Mouse (Mus musculus) forelimb bud, embryonic 11.5 days (tissue): ENCODE results near the gene Atad2b.
"Not testable (repeated sequence)": the region's sequence is repeated elsewhere in the genome, so short reads cannot be mapped to it uniquely, and the experiment has no call there.

ENCODE experiments used
- DNase-seq: peaks from one replicate; pipeline ENCODE4 v3.0.0-alpha.2; 2012; ENCODE audit warnings: low read depth, low spot score

Gene Atad2b

GRCm38 (mm10) chr12:4916994-4917804 lies at the start of gene Atad2b:
Atad2b (plus strand) TSS chr12:4917353.
- peak; percentile 97 for DNase-seq

DNA sequence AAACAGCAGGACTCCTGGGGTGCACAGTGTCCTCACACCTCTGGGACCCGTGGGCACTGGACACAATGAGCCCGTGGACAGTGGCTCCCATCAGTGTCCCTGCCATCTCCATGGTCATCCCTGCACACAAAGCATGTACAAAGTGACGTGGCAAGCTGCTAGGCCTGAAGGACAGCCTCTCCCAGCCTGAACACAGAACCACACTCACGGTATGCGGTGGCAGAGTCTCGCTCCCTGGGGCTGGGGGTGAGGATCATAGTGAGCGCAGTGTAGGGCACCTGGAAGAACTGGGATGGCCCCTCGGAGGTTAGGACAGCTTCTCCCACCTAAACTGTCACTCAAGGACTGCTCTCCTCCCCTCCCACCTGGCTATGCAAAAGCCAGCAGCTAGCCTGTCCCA lies 48.2 kb upstream of the Atad2b start:
- no peak for DNase-seq

GRCm38 (mm10) chr12:4871260-4871659 lies 45.9 kb upstream of the Atad2b start:
- no peak for DNase-seq

DNA sequence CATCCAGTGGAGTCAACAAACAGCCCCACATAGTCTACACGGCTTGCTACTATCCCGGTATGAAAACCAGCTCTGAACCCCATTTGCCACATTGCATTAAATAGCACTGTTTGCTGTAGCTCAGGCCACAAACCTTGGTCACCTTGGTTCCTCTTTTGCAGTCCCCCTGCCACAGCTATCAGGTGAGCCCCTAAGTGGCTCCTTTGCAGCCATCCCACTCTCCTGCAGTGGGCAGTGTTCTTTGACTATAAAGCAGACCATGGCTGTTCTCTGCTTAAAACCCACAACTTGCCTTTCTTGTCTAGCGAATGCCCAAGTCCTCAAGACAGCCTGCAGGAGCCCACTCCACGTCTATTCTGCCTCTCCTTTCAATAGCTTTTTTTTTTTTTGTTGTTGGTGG lies 44.9 kb upstream of the Atad2b start:
- no peak for DNase-seq

GRCm38 (mm10) chr12:4872983-4873477 lies 44.1 kb upstream of the Atad2b start:
- DNase-seq, result no peak

DNA sequence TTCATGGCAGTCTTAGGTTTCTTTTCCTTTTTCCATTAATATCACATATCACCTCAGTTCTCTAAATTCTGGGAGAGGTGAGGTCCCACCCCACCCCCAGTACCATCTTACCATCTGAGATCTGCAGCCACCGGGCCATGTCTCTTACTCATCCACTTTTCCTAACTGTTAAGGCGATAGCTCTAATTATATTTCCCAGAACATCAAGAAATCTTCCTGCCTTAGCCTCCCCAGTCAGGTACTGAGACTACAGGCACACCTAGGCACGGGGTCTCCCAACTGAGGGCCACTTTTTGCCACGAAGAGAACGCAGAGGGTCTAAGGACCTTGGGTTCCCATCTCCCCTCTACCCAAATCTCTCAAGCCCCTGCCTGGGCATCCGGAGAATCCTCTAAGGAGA lies 43.6 kb upstream of the Atad2b start:
- no peak for DNase-seq

DNA sequence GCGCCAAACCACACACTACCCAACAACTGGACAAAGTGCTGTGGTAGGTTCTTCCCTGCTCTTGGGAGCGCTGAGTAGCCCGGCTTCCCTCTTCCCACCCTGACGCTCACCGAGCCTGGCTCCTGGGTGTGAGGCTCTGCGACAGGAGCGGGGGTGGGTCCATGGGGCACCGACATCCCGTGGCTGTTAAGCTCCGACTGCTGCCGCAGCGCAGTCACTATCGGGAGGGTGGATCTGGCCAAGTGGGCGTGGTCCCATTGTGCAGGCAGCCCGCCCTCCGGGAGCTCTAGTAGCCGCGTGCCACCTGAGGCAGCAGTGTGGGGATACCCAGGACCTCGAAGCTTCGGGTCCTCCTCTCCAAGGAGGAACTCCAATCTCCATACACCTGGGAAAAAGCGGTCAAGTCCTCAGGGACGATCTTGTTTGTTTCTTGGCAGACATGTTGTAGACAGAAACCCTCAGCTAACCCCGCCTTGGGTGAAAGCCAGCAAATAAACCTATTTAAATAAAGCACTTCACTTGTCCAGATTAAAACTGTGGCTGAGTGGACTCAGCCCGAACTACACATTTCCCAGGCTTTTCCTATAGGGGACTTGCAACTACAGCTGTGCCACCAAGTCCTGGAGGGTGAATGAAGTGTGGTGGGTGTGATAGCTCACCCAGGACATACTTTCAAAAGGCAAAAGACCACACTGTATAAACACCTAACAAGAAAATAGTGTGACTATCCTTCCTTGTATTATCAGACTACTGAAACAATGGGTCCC lies 42.8 kb upstream of the Atad2b start, which contains the start of gene Mfsd2b:
Gene Mfsd2b (minus strand): TSS at position 199 of the 767 bp plus-strand sequence.
- peak; percentile 60 for DNase-seq

DNA sequence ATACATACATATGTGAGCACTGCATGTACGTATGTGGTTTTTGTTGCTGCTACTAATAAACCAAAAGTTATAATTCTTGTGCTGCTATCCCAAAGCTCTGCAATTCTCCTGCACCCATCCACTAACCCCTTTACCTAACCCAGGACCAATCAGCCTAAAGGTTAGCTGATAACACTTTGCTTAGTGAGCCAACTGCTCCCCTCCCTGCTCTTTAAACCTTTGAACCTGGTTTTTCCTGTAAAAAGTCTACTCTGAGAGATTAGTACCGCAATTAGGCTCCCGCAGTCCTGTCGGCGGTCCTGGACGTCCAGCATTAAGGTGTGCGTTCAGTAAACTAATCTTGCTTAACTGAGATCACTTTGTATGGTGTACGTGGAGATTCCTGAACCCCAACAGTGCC lies 41.5 kb upstream of the Atad2b start:
- no peak for DNase-seq

DNA sequence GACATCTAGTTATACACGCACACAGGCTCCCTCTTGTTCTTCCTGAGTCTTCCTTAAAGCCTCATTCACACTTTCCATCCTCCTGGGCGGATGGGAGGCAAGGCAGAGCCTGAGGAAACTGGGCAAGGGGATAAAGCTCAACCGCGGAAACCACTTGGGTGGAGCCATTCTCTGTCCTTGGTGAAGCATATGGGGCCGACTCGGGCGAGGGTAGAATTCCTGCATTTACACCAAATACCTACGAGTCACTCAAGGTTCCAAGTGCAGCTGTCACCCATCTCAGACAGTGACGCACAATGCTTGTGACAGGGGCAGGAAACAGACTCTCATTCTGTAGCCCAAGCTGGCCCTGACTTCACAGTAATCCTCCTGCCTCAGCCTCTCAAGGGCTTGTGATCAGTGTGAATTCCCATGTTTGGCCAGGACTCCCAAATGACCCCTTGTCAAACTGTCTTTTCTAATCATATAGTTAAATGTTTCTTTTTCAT lies 38.8 kb upstream of the Atad2b start:
- no peak for DNase-seq

- DNase-seq, result no peak
Observed at GRCm38 (mm10) chr12:4879048-4879447, 38.1 kb upstream of the Atad2b start.

DNA sequence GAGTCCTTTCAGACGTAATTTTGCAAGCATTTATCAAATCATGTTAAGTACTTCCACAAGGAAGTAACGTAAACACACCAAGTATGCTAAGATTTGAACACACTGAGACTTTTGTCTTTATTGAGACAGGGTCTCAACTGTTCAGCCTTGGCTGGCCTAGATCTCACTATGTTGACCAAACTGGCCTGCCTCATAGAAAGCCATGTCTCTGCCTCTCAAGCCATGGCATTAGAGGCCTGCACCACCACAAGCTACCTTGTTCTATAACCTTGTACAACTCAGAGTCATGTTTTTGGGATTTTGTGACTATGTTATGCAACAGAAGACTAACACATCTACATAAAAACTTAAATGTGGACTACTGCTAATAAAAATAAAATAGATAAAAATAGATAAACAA lies 35.1 kb upstream of the Atad2b start:
- DNase-seq, result no peak

GRCm38 (mm10) chr12:4885062-4885461 lies 32.1 kb upstream of the Atad2b start:
- no peak for DNase-seq

- DNase-seq, result not testable (repeated sequence)
Observed at GRCm38 (mm10) chr12:4886581-4886980, 30.6 kb upstream of the Atad2b start.

DNA sequence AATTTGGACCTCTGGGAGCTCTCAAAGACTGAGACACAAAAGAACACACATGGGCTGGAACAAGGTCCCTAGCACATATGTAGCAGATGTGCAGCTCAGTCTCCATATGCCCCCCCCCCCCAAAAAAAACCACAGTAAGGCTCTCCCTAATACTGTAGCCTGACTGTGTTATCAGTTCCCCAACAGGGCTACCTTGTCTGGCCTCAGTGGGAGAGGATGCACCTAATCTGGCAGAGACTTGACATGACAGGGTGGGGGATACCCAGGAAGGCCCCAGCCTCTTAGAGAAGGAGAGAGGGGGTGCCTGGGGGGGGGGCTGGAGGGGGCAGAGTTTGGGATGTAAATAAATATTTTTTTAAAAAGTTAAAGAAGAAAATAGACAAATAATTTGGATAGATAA lies 28.4 kb upstream of the Atad2b start:
- no peak for DNase-seq

DNA sequence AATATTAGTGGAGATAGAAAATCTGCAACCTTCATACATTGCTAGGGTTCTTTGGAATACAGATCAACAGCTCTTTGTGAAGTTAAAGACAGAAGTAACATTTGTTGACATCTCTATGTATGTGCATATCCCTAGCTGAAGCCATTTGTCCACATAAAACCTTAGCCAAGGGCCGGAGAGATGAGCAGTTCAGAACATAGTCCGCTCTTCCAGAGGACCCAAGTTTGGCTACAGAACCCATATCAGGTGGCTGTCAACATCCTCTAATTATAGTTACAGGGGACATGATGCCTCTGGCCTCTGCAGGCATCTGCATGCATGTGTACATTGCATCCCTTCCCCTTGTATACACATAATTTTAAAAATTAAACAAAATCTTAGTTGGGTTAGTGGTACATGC lies 27.9 kb upstream of the Atad2b start:
- no peak for DNase-seq

DNA sequence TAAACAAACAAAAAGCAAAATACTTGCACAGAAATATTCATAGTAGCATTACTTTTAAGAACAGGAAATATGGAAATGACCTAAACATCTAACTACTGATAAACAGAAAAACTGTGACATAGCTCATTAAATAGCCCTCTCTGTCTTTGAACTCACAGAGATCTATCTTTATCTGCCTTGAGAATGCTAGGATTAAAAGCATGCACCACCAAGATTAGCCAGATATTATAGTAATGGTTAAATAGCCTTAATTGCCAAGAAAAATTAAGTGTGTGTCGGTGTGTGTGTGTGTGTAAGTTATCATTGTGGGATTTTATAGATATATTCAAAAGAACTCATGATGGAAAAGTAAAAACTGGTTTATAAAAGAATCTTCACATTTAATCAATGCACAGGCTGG lies 27.3 kb upstream of the Atad2b start:
- DNase-seq, result no peak

- no peak for DNase-seq
Observed at GRCm38 (mm10) chr12:4898024-4898423, 19.1 kb upstream of the Atad2b start.

- DNase-seq, result no peak
Observed at GRCm38 (mm10) chr12:4905946-4906345, 11.2 kb upstream of the Atad2b start.

DNA sequence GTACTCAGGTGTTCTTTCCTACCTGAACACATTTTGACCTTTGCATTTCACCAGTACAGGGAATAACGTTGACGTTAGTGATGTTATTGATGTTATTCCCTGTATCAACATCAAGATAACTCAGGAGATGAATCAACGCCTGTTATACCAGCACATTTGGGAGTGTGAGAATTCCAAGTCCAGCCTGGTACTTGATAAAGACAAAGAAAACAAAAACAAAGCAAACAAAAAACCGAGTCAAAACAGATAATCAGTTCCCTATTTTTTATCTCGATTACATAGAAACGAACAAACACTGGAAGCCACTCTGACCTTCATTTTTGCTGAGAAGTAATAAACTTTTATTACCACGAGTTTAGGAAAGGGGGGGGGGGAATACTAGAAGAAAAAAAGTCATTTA lies 10.7 kb upstream of the Atad2b start:
- DNase-seq, result peak; percentile 4

GRCm38 (mm10) chr12:4906951-4907906 lies 9.9 kb upstream of the Atad2b start, which contains the start of gene Ubxn2a:
Ubxn2a (minus strand) TSS chr12:4907705.
- DNase-seq, result peak; percentile 92

DNA sequence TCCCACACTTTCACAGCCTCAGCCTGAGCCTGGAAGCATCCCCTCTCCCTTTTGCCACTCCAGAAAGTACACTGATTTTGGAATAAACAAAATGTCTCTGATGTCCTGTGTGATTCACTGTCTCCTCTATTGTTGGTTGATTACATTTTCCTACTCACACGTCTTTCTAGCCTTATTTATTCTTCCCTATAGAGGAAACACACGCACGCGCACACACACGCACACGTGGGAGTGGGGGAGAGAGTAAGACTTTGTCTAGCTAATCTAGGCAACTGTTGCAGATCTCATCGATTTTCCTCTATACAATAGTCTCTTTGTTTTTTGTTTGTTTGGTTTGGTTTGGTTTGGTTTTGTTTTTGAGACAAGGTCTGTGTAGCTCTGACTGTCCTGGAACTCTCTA lies 8.8 kb upstream of the Atad2b start:
- no peak for DNase-seq
